Mouse (Mus musculus): ENCODE results near the gene Abr. TPM values are rescaled to one million over a fixed set of nuclear protein-coding genes. Genes with fewer than 3 reads are reported as not detected.

Abr gene
- polyA plus RNA-seq, 1 experiment: 266 TPM

DNA sequence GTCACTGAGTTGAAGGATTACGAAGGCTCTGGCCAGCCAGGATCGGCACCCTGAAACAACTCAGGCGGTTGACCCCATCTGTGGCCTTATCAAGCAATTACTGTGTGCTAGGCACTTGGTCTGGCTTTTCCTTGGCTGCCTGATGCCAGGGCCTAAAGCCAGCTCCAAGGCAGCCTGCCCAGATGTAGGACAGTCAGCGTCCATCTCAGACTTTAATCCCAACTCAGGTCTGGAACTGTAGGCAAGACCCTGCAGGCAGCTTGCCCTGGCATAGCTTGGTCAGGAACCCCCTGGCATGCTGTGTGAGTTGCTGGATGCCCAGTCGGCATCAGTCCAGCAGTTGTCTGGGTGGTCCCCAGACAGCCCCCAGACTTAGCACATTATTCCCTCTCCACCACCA, 186.1 kb downstream of the Abr start:
- H3K4me3 ChIP-seq (ENCODE audit: insufficient read depth, low read length): peak overlapping the region; percentile 47
- TF ChIP-seq CTCF (IDR thresholded peaks at IDR 0.05; ENCODE audit: extremely low read depth, insufficient read depth, low read length): no peak
- no peak for TF ChIP-seq POLR2A (IDR thresholded peaks at IDR 0.05; ENCODE audit: extremely low read depth, insufficient read depth, low read length)
- H3K27ac ChIP-seq (ENCODE audit: insufficient read depth, low read length): no peak overlapping the region
- H3K4me1 ChIP-seq (ENCODE audit: control insufficient read depth, insufficient read depth, low read length): peaks cover 28% of the 10 kb centered on the region

DNA sequence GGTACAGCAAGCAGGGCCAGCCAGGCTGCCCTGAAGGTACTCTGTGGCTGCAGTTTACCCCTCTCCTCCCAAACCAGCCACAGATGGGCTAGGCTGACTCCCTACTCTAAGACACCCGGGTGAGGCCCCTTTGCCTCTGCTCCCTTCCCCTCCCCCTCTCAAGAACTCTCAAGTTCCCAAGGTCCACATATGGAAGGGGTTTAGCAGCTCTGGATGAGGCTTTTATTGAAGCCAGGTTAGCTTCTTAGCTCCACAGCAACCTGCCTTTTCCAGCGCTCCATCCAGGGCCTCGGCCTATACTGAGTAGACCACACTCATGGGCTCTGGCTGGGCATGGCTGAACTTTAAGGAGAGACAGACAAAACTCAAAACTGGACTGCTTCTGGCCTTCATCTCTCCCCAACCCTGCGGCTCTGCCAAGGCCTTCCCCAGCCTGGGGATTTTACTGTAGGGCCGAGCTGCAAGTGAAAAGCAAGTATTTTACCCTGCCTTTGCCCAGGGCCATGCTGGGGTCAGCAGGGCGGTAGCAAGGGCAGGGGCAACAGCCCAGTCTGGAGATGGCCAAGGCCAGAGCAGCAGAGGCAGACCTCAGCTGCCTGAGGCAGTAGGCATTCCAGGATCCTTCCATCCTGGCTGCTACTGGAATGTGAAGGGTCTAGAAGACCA, 192.0 kb downstream of the Abr start:
- H3K27ac ChIP-seq (ENCODE audit: insufficient read depth, low read length): no peak overlapping the region
- TF ChIP-seq POLR2A (IDR thresholded peaks at IDR 0.05; ENCODE audit: extremely low read depth, insufficient read depth, low read length) (no peak), CTCF (IDR thresholded peaks at IDR 0.05; ENCODE audit: extremely low read depth, insufficient read depth, low read length) (no peak)
- H3K4me1 ChIP-seq (ENCODE audit: control insufficient read depth, insufficient read depth, low read length): peaks cover 25% of the 10 kb centered on the region
- H3K4me3 ChIP-seq (ENCODE audit: insufficient read depth, low read length): no peak overlapping the region

DNA sequence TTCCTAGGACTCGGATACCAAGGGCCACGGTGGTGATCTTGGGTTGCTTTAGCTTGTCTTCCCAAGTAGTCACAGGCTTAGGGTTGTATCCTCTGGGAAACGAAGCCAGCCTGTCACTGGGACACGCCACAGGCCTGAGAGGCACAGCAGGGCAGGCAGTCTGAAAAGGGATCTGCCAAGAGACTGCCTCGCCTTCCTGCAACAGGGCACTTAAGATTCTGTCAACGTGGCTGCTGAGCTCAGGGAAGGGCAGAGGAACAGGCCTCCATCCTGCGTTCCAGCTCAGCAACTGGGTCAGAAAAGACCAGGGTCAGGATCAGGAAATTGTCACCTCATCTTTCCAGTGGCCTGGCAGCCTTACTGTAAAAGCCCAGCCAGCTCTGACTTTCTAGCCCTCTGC, 192.6 kb downstream of the Abr start:
- H3K27ac ChIP-seq (ENCODE audit: insufficient read depth, low read length): no peak overlapping the region
- no peak for TF ChIP-seq CTCF (IDR thresholded peaks at IDR 0.05; ENCODE audit: extremely low read depth, insufficient read depth, low read length)

DNA sequence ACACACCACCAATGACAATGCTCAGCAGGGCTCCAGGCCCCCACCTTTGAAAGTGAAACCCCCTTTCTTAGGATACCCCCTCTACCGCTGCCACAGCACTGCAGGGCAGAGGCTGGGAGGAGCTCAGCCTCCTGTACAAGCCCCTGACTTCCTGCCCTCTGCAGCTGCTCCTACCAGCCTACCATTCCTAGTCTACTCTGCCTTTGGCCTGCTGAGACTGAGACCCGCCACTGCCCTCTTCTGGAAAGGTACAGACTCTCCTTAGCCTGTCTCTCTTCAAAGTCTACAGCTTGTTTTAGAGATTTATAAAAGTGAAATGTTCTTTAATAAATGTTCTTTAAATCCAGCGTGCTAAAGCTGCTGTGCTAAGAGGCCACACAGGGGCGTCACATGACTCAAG, 193.1 kb downstream of the Abr start:
- peaks cover 22% of the 10 kb centered on the region for H3K4me1 ChIP-seq (ENCODE audit: control insufficient read depth, insufficient read depth, low read length)
- no peak overlapping the region for H3K4me3 ChIP-seq (ENCODE audit: insufficient read depth, low read length)
- TF ChIP-seq POLR2A (IDR thresholded peaks at IDR 0.05; ENCODE audit: extremely low read depth, insufficient read depth, low read length) (no peak), CTCF (IDR thresholded peaks at IDR 0.05; ENCODE audit: extremely low read depth, insufficient read depth, low read length) (peak; percentile 15; the same call in 1 of the 2 replicates)
- H3K27ac ChIP-seq (ENCODE audit: insufficient read depth, low read length): no peak overlapping the region

More for the DNA sequence above, 192.6 kb downstream of the Abr start:
- H3K4me1 ChIP-seq (ENCODE audit: control insufficient read depth, insufficient read depth, low read length): peaks cover 22% of the 10 kb centered on the region
- H3K4me3 ChIP-seq (ENCODE audit: insufficient read depth, low read length): no peak overlapping the region

DNA sequence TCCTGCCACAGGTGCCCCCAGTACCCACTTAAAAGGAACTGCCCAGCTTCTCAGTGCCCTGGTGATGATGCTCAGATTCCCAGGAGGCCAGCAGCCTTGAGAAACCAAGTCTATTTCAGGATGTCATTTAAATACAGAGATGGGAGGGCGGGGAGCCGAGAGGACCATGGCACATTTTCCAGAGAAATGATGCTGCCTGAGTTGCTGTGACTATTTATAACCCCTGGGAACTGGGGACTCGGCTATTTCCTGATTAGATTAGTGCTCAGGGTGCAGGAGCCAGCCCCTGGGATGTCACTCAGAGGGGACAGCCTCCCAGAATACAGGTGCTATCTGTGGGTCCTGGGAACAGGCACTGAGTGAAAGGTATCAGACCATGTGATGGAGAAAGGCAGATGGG, 194.3 kb downstream of the Abr start:
- TF ChIP-seq CTCF (IDR thresholded peaks at IDR 0.05; ENCODE audit: extremely low read depth, insufficient read depth, low read length) (no peak), POLR2A (IDR thresholded peaks at IDR 0.05; ENCODE audit: extremely low read depth, insufficient read depth, low read length) (no peak)
- Histone ChIP-seq H3K4me3 (ENCODE audit: insufficient read depth, low read length) (no peak overlapping the region), H3K4me1 (ENCODE audit: control insufficient read depth, insufficient read depth, low read length) (peaks cover 21% of the 10 kb centered on the region), H3K27ac (ENCODE audit: insufficient read depth, low read length) (no peak overlapping the region; the same call in 1 of the 2 replicates)

- no peak overlapping the region for H3K4me3 ChIP-seq (ENCODE audit: insufficient read depth, low read length)
- no peak overlapping the region for H3K27ac ChIP-seq (ENCODE audit: insufficient read depth, low read length)
- H3K4me1 ChIP-seq (ENCODE audit: control insufficient read depth, insufficient read depth, low read length): peaks cover 18% of the 10 kb centered on the region
- no peak for TF ChIP-seq CTCF (IDR thresholded peaks at IDR 0.05; ENCODE audit: extremely low read depth, insufficient read depth, low read length)
- TF ChIP-seq POLR2A (IDR thresholded peaks at IDR 0.05; ENCODE audit: extremely low read depth, insufficient read depth, low read length): no peak
Observed at GRCm38 (mm10) chr11:76425749-76426148, 196.4 kb downstream of the Abr start.

GRCm38 (mm10) chr11:76420896-76421295, 201.2 kb downstream of the Abr start:
- TF ChIP-seq CTCF (IDR thresholded peaks at IDR 0.05; ENCODE audit: extremely low read depth, insufficient read depth, low read length): no peak
- no peak for TF ChIP-seq POLR2A (IDR thresholded peaks at IDR 0.05; ENCODE audit: extremely low read depth, insufficient read depth, low read length)
- no peak overlapping the region for H3K4me3 ChIP-seq (ENCODE audit: insufficient read depth, low read length)
- H3K27ac ChIP-seq (ENCODE audit: insufficient read depth, low read length): no peak overlapping the region
- peaks cover 14% of the 10 kb centered on the region for H3K4me1 ChIP-seq (ENCODE audit: control insufficient read depth, insufficient read depth, low read length)

GRCm38 (mm10) chr11:76419179-76419578, 202.9 kb downstream of the Abr start:
- Histone ChIP-seq H3K4me1 (ENCODE audit: control insufficient read depth, insufficient read depth, low read length) (peaks cover 15% of the 10 kb centered on the region), H3K27ac (ENCODE audit: insufficient read depth, low read length) (no peak overlapping the region), H3K4me3 (ENCODE audit: insufficient read depth, low read length) (no peak overlapping the region)
- TF ChIP-seq CTCF (IDR thresholded peaks at IDR 0.05; ENCODE audit: extremely low read depth, insufficient read depth, low read length): no peak
- TF ChIP-seq POLR2A (IDR thresholded peaks at IDR 0.05; ENCODE audit: extremely low read depth, insufficient read depth, low read length): no peak

GRCm38 (mm10) chr11:76418423-76418822, 203.7 kb downstream of the Abr start:
- TF ChIP-seq CTCF (IDR thresholded peaks at IDR 0.05; ENCODE audit: extremely low read depth, insufficient read depth, low read length) (no peak), POLR2A (IDR thresholded peaks at IDR 0.05; ENCODE audit: extremely low read depth, insufficient read depth, low read length) (no peak)
- Histone ChIP-seq H3K4me3 (ENCODE audit: insufficient read depth, low read length) (no peak overlapping the region), H3K27ac (ENCODE audit: insufficient read depth, low read length) (peak overlapping the region; percentile 2; the same call in 1 of the 2 replicates)

DNA sequence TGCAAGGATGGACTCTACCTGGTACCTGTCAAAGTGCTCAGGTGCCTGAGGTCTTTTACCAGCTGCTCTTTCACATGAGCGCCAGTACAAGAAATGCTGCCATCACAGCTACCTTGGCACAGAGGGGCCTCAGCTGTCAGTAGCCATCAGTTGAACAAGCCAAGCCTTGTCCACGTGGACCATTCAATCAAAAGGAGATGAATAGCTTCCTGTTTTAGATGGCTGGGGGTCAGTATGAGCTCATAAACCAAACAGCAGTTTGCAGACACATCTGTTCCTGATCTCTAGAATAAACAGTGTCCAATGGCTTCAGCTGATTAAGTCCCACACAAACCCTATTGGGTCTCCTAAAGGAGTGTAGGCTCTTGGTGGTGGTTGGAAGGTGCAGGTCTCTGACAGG, 206.1 kb downstream of the Abr start:
- Histone ChIP-seq H3K4me1 (ENCODE audit: control insufficient read depth, insufficient read depth, low read length) (peaks cover 15% of the 10 kb centered on the region), H3K4me3 (ENCODE audit: insufficient read depth, low read length) (no peak overlapping the region), H3K27ac (ENCODE audit: insufficient read depth, low read length) (no peak overlapping the region; the same call in 1 of the 2 replicates)
- TF ChIP-seq POLR2A (IDR thresholded peaks at IDR 0.05; ENCODE audit: extremely low read depth, insufficient read depth, low read length) (no peak), CTCF (IDR thresholded peaks at IDR 0.05; ENCODE audit: extremely low read depth, insufficient read depth, low read length) (no peak)

More at GRCm38 (mm10) chr11:76418423-76418822, 203.7 kb downstream of the Abr start:
- peaks cover 15% of the 10 kb centered on the region for H3K4me1 ChIP-seq (ENCODE audit: control insufficient read depth, insufficient read depth, low read length)

All from cortical plate, adult 2 months (tissue).